Mouse (Mus musculus) CH12.LX (cell line): Measurements from ENCODE around the gene Gm10837. TPM values are rescaled to one million over a fixed set of nuclear protein-coding genes. Genes with fewer than 3 reads are reported as not detected.
A peak's percentile ranks its signal among the peaks of the same experiment; 100 is the strongest.

Source experiments
- DNase-seq: peaks from one replicate; pipeline ENCODE4 v3.0.0-alpha.2; 2013; ENCODE audit errors: extremely low read depth
- H3K27ac ChIP-seq: 2 replicates; pipeline ENCODE4 v1.5.1; 2012; ENCODE audit warnings: low read depth, mild to moderate bottlenecking, control low read depth, moderate library complexity; ENCODE audit not compliant: insufficient read depth
- H3K27me3 ChIP-seq: replicated peaks from 2 replicates; pipeline ENCODE3; 2012; ENCODE audit warnings: inconsistent platforms
- H3K36me3 ChIP-seq, 2 experiments: replicated peaks in 1 of 2; 2 replicates each; pipeline versions ENCODE3 to v1.6.1; 2012; ENCODE audit warnings: inconsistent platforms in 1 of 2, low read length in 1 of 2, mild to moderate bottlenecking in 1 of 2, mixed read lengths in 1 of 2, moderate library complexity in 1 of 2; ENCODE audit not compliant: control insufficient read depth in 1 of 2, insufficient read depth in 1 of 2
- H3K4me1 ChIP-seq, 2 experiments: 2 replicates each; pipeline ENCODE4 v1.6.1; 2012; ENCODE audit warnings: inconsistent platforms in 1 of 2, moderate library complexity in 1 of 2; ENCODE audit not compliant: insufficient read depth in 2 of 2, control insufficient read depth in 1 of 2
- H3K4me2 ChIP-seq: 2 replicates; pipeline ENCODE4 v1.6.1; 2012; ENCODE audit warnings: low read depth, mild to moderate bottlenecking, control low read depth; ENCODE audit not compliant: poor library complexity, insufficient read depth, severe bottlenecking
- H3K4me3 ChIP-seq, 3 experiments: fragments of 150-350 bp in 1 of 3; sonication (generic) in 1 of 3; replicated peaks in 1 of 3; 2 replicates each; pipeline versions ENCODE3 to v1.5.1; 2011 to 2012; ENCODE audit warnings: low read depth in 2 of 3, low read length in 2 of 3, mild to moderate bottlenecking in 2 of 3, moderate library complexity in 2 of 3, control low read depth in 1 of 3, improper control_type of control experiment in 1 of 3, inconsistent platforms in 1 of 3, mixed read lengths in 1 of 3; ENCODE audit not compliant: poor library complexity in 1 of 3
- H3K79me2 ChIP-seq: replicated peaks from 2 replicates; pipeline ENCODE4 v1.6.1; 2012; ENCODE audit warnings: mild to moderate bottlenecking, moderate library complexity; ENCODE audit not compliant: control insufficient read depth, poor library complexity, insufficient read depth, severe bottlenecking; ENCODE audit errors: extremely low read depth
- H3K9ac ChIP-seq: 2 replicates; pipeline ENCODE4 v1.6.1; 2012; ENCODE audit warnings: low read depth, mild to moderate bottlenecking, control low read depth, moderate library complexity; ENCODE audit not compliant: insufficient read depth
- H3K9me3 ChIP-seq: replicated peaks from 2 replicates; pipeline ENCODE3; 2012; ENCODE audit warnings: low read length, inconsistent platforms, mixed read lengths
- CHD1 ChIP-seq: IDR thresholded peaks from 2 replicates; pipeline ENCODE4 v1.6.1; 2012; ENCODE audit warnings: low read depth, low read length, improper control_type of control experiment, inconsistent platforms
- CHD2 ChIP-seq: IDR thresholded peaks from 2 replicates; pipeline ENCODE4 v1.6.1; 2011; ENCODE audit warnings: low read length, improper control_type of control experiment
- CTCF ChIP-seq, 2 experiments: IDR thresholded peaks in 1 of 2; conservative IDR thresholded peaks in 1 of 2; 2 replicates each; pipeline ENCODE4 v1.5.1; 2011 to 2012; ENCODE audit warnings: low read depth in 2 of 2, low read length in 2 of 2, improper control_type of control experiment in 1 of 2, inconsistent platforms in 1 of 2, mild to moderate bottlenecking in 1 of 2, moderate library complexity in 1 of 2
- E2F4 ChIP-seq: IDR thresholded peaks from 2 replicates; pipeline ENCODE4 v1.6.1; 2011; ENCODE audit warnings: low read depth, low read length, improper control_type of control experiment; ENCODE audit not compliant: insufficient replicate concordance
- EP300 ChIP-seq: IDR thresholded peaks from 2 replicates; pipeline ENCODE4 v1.6.1; 2011; ENCODE audit warnings: low read length, improper control_type of control experiment
- HCFC1 ChIP-seq: IDR thresholded peaks from 2 replicates; pipeline ENCODE4 v1.6.1; 2012; ENCODE audit warnings: low read depth, mild to moderate bottlenecking, inconsistent platforms, low read length, improper control_type of control experiment
- JUN ChIP-seq: IDR thresholded peaks from 2 replicates; pipeline ENCODE4 v1.6.1; 2011; ENCODE audit warnings: low read depth, mild to moderate bottlenecking, low read length, improper control_type of control experiment, moderate library complexity; ENCODE audit not compliant: insufficient read depth
- JUND ChIP-seq: conservative IDR thresholded peaks from 2 replicates; pipeline ENCODE4 v1.6.1; 2011; ENCODE audit warnings: low read depth, low read length, improper control_type of control experiment
- MAFK ChIP-seq: IDR thresholded peaks from 2 replicates; pipeline ENCODE4 v1.6.1; 2011; ENCODE audit warnings: low read length, improper control_type of control experiment; ENCODE audit not compliant: insufficient replicate concordance
- MAZ ChIP-seq: IDR thresholded peaks from 2 replicates; pipeline ENCODE4 v1.6.1; 2012; ENCODE audit warnings: low read depth, mild to moderate bottlenecking, inconsistent platforms, low read length, improper control_type of control experiment, moderate library complexity
- MEF2A ChIP-seq: IDR thresholded peaks from 2 replicates; pipeline ENCODE4 v1.6.1; 2014; ENCODE audit warnings: low read depth, mild to moderate bottlenecking, inconsistent platforms, low read length, improper control_type of control experiment, borderline replicate concordance
- MXI1 ChIP-seq: IDR thresholded peaks from 2 replicates; pipeline ENCODE4 v1.6.1; 2011; ENCODE audit warnings: mild to moderate bottlenecking, low read depth, low read length, improper control_type of control experiment
- MYC ChIP-seq: IDR thresholded peaks from 2 replicates; pipeline ENCODE4 v1.6.1; 2011; ENCODE audit warnings: low read depth, mild to moderate bottlenecking, improper control_type of control experiment, low read length
- NELFE ChIP-seq: IDR thresholded peaks from 2 replicates; pipeline ENCODE4 v1.6.1; 2011; ENCODE audit warnings: low read depth, low read length, improper control_type of control experiment
- NRF1 ChIP-seq: IDR thresholded peaks from 2 replicates; pipeline ENCODE4 v1.6.1; 2014; ENCODE audit warnings: low read depth, mild to moderate bottlenecking, inconsistent platforms, low read length, improper control_type of control experiment, moderate library complexity
- PAX5 ChIP-seq: IDR thresholded peaks from 2 replicates; pipeline ENCODE4 v1.6.1; 2012; ENCODE audit warnings: low read length, inconsistent platforms, mixed read lengths
- POLR2A ChIP-seq: IDR thresholded peaks from 2 replicates; pipeline ENCODE4 v1.6.1; 2011; ENCODE audit warnings: low read depth, mild to moderate bottlenecking, improper control_type of control experiment, low read length
- POLR2AphosphoS2 ChIP-seq: IDR thresholded peaks from 2 replicates; pipeline ENCODE4 v1.6.1; 2011; ENCODE audit warnings: low read depth, low read length, improper control_type of control experiment
- RAD21 ChIP-seq: IDR thresholded peaks from 2 replicates; pipeline ENCODE4 v1.6.1; 2011; ENCODE audit warnings: low read depth, mild to moderate bottlenecking, low read length, improper control_type of control experiment, moderate library complexity
- RCOR1 ChIP-seq: conservative IDR thresholded peaks from 2 replicates; pipeline ENCODE4 v1.6.1; 2012; ENCODE audit warnings: low read depth, mild to moderate bottlenecking, inconsistent platforms, low read length, improper control_type of control experiment
- SIN3A ChIP-seq: IDR thresholded peaks from 2 replicates; pipeline ENCODE4 v1.6.1; 2012; ENCODE audit warnings: low read length, improper control_type of control experiment, inconsistent platforms
- SMC3 ChIP-seq: IDR thresholded peaks from 2 replicates; pipeline ENCODE4 v1.6.1; 2011; ENCODE audit warnings: low read depth, low read length, improper control_type of control experiment
- TBP ChIP-seq: conservative IDR thresholded peaks from 2 replicates; pipeline ENCODE4 v1.6.1; 2011; ENCODE audit warnings: low read depth, low read length, improper control_type of control experiment
- TCF12 ChIP-seq: IDR thresholded peaks from 2 replicates; pipeline ENCODE4 v1.6.1; 2014; ENCODE audit warnings: low read depth, mild to moderate bottlenecking, inconsistent platforms, low read length, improper control_type of control experiment
- USF1 ChIP-seq: IDR thresholded peaks from 2 replicates; pipeline ENCODE4 v1.6.1; 2014; ENCODE audit warnings: low read depth, mild to moderate bottlenecking, inconsistent platforms, low read length, improper control_type of control experiment
- USF2 ChIP-seq: conservative IDR thresholded peaks from 2 replicates; pipeline ENCODE4 v1.6.1; 2011; ENCODE audit warnings: low read depth, low read length, improper control_type of control experiment
- ZC3H11A ChIP-seq: IDR thresholded peaks from 2 replicates; pipeline ENCODE4 v1.6.1; 2012; ENCODE audit warnings: low read depth, mild to moderate bottlenecking, inconsistent platforms, low read length, improper control_type of control experiment
- ZKSCAN1 ChIP-seq: IDR thresholded peaks from 2 replicates; pipeline ENCODE4 v1.6.1; 2012; ENCODE audit warnings: low read depth, inconsistent platforms, low read length, improper control_type of control experiment, borderline replicate concordance
- ZNF384 ChIP-seq: IDR thresholded peaks from 2 replicates; pipeline ENCODE4 v1.6.1; 2012; ENCODE audit warnings: low read depth, low read length, improper control_type of control experiment, inconsistent platforms
- dilution Hi-C: fragments of 300-500 bp; cut with MboI; formaldehyde crosslinking; loops from 2 replicates; pipeline ENCODE4 v1.14.3; 2020; ENCODE audit warnings: low sequenced_read_pairs; ENCODE audit not compliant: extremely low pct_unique_long_range_greater_than_20kb, extremely low pct_ligation_motif_present
- in situ Hi-C: fragments of 300-500 bp; cut with MboI; formaldehyde crosslinking; loops from 3 replicates; pipeline ENCODE4 v1.14.3; 2019; ENCODE audit warnings: low sequenced_read_pairs, low pct_ligation_motif_present, low pct_unique_long_range_greater_than_20kb, mixed read lengths
- polyA plus RNA-seq: library from polyadenylated mRNA; unstranded; fragments of >175 nt; gene quantifications from 2 replicates; pipeline ENCODE4 v1.2.1, GENCODE M21; 2012; ENCODE audit warnings: low read depth; ENCODE audit not compliant: insufficient read length
- total RNA-seq, 2 experiments: library from RNA; depleted of rRNA; stranded (reverse); fragments of 300-350 nt in 1 of 2; fragments of >200 nt in 1 of 2; gene quantifications; 2 replicates each; pipeline ENCODE4 v1.2.3; 2012 to 2014

Gm10837 gene
- total and polyA plus RNA-seq, 3 experiments = not detected

DNA sequence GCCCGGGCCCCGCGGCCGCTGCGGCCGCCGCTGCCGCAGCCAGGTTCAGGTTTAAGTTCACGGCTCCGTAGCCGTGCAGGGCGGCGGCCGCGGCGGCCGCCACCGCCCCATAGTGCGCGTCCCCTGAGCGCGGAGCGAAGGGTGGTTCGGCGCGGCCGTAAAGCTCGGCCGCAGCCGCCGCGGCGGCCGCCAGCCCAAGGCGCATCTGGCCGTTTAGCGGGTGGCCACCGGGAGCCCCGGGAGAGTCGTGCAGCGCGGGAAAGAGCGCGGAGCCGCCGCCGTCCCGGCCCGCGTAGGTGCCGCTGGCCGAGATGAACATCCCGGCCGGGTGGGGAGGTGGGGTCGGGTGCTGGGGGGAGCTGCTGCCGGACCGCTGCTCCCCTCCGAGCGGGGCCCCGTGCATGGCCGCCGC is 26.0 kb upstream of the Gm10837 start:
- Histone ChIP-seq H3K4me1 (peaks cover 0 to 14% of the 10 kb centered on the region in 2 experiments; a peak in 1 of 4 replicates), H3K4me2 (0 out of 2 replicates have a peak overlapping the region, but pooled peaks have one; percentile 1), H3K36me3 (peaks cover 0 to 5% of the 10 kb centered on the region in 2 experiments), H3K27me3 (no peaks in the 10 kb centered on the region), H3K79me2 (no peaks in the 10 kb centered on the region; the same call in 1 of the 2 replicates), H3K27ac (peak overlapping the region; percentile 23; the same call in 1 of the 2 replicates), H3K4me3 (peak overlapping the region; percentile 40 to 75 (median 68)), H3K9me3 (peaks cover 6% of the 10 kb centered on the region), H3K9ac (peak overlapping the region; percentile 34; the same call in 1 of the 2 replicates)
- in situ Hi-C loops = no loop called here
- dilution Hi-C loops = no loop called here
- TF ChIP-seq SIN3A (no peak), ZNF384 (no peak), JUN (no peak), CTCF (conservative IDR thresholded peaks at IDR 0.05 in 1 of 2, IDR thresholded peaks at IDR 0.05 in 1 of 2; ENCODE audit: low read depth in 2 of 2, low read length in 2 of 2) (no peak), E2F4 (no peak), MYC (no peak), MXI1 (no peak)
- DNase-seq = no peak

DNA sequence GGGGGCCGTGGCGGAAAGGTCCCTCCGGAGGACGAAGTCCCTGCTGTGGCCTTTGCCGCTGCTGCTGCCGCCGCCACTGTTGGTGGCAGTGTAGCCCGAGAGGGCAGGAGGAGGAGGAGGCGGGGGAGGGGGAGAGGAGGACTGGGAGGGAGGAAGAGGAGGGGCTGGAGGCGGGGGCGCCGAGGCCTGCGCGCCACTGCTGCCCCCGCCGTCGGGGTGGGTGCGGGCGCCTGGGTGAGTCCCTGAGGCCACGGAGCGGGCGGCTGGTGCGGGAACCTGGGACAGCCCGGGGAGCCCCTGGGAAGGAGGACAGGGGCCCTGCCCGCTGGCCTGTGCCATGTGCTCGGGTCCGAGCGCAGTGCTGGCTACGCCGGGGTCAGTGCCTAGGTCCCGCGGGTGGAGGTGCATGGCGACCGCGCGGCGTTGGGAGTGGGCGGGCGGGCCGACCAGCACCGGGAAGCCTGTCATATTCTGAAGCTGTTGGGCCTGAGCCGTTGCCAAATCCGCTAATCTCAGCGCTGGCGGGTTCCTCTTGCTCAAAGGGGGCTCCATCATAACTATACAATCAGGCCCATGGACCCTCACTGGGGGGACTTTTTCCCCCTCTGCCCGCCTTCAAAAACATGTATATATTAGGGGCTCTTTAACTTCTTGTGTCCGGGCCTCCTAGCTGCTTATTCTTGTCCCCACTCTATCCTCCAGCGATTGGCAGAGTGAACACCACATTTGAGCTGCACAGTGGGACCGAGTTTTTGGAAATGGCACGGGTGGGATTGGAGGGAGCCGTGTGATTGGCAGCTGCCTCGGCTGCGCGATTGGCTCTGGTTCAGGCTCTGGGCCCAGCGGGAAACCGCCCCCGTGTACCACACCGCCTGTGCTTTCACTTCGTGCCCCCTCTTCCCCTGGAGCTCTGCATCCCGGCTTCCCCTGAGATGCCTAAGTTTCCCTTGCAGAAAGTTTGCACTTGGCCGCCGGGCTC is 25.3 kb upstream of the Gm10837 start, which contains the start of gene Zic5:
Gene Zic5 (minus strand): TSS at position 915 of the 979 bp plus-strand sequence.
- Histone ChIP-seq H3K79me2 (no peaks in the 10 kb centered on the region; the same call in 1 of the 2 replicates), H3K4me1 (peaks cover 0 to 11% of the 10 kb centered on the region in 2 experiments; a peak in 1 of 4 replicates), H3K27ac (peak within 1 kb of the TSS; percentile 23; the same call in 1 of the 2 replicates), H3K4me2 (peak within 1 kb of the TSS; percentile 34), H3K9me3 (peaks cover 6% of the 10 kb centered on the region), H3K9ac (peak within 1 kb of the TSS; percentile 34; the same call in 1 of the 2 replicates), H3K36me3 (peaks cover 0 to 2% of the 10 kb centered on the region in 2 experiments), H3K27me3 (no peaks in the 10 kb centered on the region), H3K4me3 (peak within 1 kb of the TSS; percentile 40 to 75 (median 68))
- peak; percentile 75 for DNase-seq
- in situ Hi-C loops = no loop called here
- dilution Hi-C loops = no loop called here
- TF ChIP-seq USF2 = no peak
- TF ChIP-seq MEF2A = no peak
- no peak for TF ChIP-seq PAX5
- no peak for TF ChIP-seq ZC3H11A
- peak; percentile 29; the same call in 1 of the 2 replicates for TF ChIP-seq NELFE
- no peak for TF ChIP-seq ZNF384
- peak; percentile 46 for TF ChIP-seq HCFC1
- 0 out of 2 replicates have a peak, but pooled peaks have one; percentile 24 for TF ChIP-seq MXI1
- no peak for TF ChIP-seq JUND
- peak; percentile 72 for TF ChIP-seq MAZ
- no peak for TF ChIP-seq POLR2AphosphoS2
- TF ChIP-seq EP300 = no peak
- TF ChIP-seq RAD21 = no peak
- TF ChIP-seq SMC3 = no peak
- TF ChIP-seq JUN = no peak
- TF ChIP-seq CHD1 = no peak
- TF ChIP-seq USF1 = no peak
- TF ChIP-seq MAFK = no peak
- TF ChIP-seq RCOR1 = no peak
- no peak for TF ChIP-seq TBP
- peak; percentile 51 for TF ChIP-seq POLR2A
- TF ChIP-seq SIN3A = 0 out of 2 replicates have a peak, but pooled peaks have one; percentile 31
- TF ChIP-seq ZKSCAN1 = no peak
- TF ChIP-seq TCF12 = no peak
- TF ChIP-seq CHD2 = 0 out of 2 replicates have a peak, but pooled peaks have one; percentile 18
- TF ChIP-seq NRF1 = 0 out of 2 replicates have a peak, but pooled peaks have one; percentile 32
